Mouse (Mus musculus) regulatory T cell (primary cell): ENCODE results near the gene Grk6.

ENCODE experiments used
- in situ Hi-C: fragments of 300-600 bp; cut with MboI, MseI; formaldehyde crosslinking; loops from one replicate; pipeline ENCODE4 v1.15.1; 2025; ENCODE audit warnings: high pct_unique_total_duplicates

Grk6 gene

GRCm38 (mm10) chr13:55444937-55445315 lies at the start of gene Grk6:
Gene Grk6, plus strand, starts transcription at chr13:55445072.
- in situ Hi-C loops: no loop called here

- in situ Hi-C loops: no loop called here
These were observed 46.8 kb upstream of the Grk6 start, which contains the start of gene Slc34a1 for GRCm38 (mm10) chr13:55398088-55398487. Gene Slc34a1, plus strand, starts transcription at chr13:55398187.

GRCm38 (mm10) chr13:55399300-55400038 lies 45.4 kb upstream of the Grk6 start:
- in situ Hi-C loops: loop anchor here (5.0 kb wide), 1 partner anchor 123 kb away; no protein-coding TSS in a partner anchor

- in situ Hi-C loops: loop anchor here (5.0 kb wide), 1 partner anchor 122 kb away; no protein-coding TSS in a partner anchor
These were observed 44.9 kb upstream of the Grk6 start for GRCm38 (mm10) chr13:55400039-55400346.

- in situ Hi-C loops: loop anchor here (5.0 kb wide), 1 partner anchor 119 kb away; no protein-coding TSS in a partner anchor
These were observed 41.6 kb upstream of the Grk6 start for GRCm38 (mm10) chr13:55403266-55403665.

DNA sequence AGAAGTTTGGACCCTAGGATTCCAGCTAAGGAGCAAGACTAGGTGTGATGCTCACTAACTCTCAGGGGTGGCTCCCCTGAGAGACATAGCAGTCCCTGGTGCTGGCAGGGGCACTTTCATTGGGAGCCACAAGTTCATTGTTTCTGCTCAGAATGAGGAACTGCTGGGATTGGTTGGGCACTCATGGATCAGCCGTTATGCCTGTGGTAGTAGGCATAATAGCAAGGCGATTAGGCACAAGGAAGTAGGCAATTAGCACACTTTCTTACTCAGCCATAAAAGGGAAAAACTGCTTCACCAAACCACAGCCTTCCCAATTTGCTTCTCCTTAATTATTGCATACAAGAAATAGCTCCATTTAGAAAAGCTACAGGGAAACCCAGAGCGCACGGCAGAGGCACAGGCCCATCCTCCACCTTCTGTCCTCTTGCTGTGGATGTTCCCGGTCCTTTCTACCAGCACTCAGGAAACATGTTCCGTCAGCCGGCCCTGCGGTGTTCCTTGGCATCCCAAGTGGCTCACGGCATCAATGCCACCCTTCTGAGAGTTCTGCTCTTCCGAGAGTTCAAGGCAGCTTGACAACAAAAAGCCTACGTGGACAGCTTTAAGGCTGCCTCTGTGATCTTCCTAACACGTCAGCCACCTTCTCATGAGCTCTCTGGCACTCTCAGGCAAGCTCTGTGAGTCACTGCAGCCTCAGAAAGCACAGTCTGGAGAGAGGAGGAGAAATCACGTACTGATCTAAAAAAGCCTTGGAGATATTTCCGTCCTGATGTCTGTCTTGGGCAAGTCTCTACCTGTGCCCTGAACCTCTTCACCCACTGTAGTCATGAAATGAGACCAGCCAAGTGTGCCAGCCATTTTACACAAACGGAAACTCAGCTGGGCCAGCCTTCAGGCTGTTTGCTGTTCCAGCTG lies 40.7 kb upstream of the Grk6 start:
- in situ Hi-C loops: loop anchor here (5.0 kb wide), 1 partner anchor 118 kb away; no protein-coding TSS in a partner anchor

GRCm38 (mm10) chr13:55404853-55405782 lies 39.8 kb upstream of the Grk6 start:
- in situ Hi-C loops: loop anchor here (5.0 kb wide), 1 partner anchor 117 kb away; no protein-coding TSS in a partner anchor

GRCm38 (mm10) chr13:55405783-55406390 lies 39.0 kb upstream of the Grk6 start:
- in situ Hi-C loops: no loop called here

- in situ Hi-C loops: no loop called here
These were observed 37.5 kb upstream of the Grk6 start for GRCm38 (mm10) chr13:55407341-55407740.

- in situ Hi-C loops: no loop called here
These were observed 36.2 kb upstream of the Grk6 start for GRCm38 (mm10) chr13:55408546-55409120.

GRCm38 (mm10) chr13:55411826-55412225 lies 33.0 kb upstream of the Grk6 start:
- in situ Hi-C loops: loop anchor here (5.0 kb wide), 1 partner anchor 65 kb away; no protein-coding TSS in a partner anchor

- in situ Hi-C loops: loop anchor here (5.0 kb wide), 1 partner anchor 65 kb away; no protein-coding TSS in a partner anchor
These were observed 32.1 kb upstream of the Grk6 start for GRCm38 (mm10) chr13:55412643-55413307.

DNA sequence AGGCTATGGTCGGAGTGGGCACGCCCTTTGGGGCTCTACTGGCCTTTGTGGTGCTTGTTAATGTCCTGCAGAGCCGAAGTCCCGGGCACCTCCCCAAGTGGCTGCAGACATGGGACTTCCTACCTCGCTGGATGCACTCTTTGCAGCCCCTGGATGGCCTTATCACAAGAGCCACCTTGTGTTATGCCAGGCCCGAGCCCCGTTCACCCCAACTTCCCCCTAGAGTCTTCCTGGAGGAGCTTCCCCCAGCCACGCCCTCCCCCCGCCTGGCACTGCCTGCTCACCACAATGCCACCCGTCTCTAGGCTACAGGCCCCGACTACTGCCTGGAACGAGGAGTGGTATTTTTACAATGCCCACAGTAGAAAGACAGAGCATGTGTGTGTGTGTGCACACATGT lies 31.5 kb upstream of the Grk6 start:
- in situ Hi-C loops: loop anchor here (5.0 kb wide), 1 partner anchor 64 kb away; no protein-coding TSS in a partner anchor

- in situ Hi-C loops: loop anchor here (5.0 kb wide), 2 partner anchors 42 to 62 kb away; no protein-coding TSS in a partner anchor
These were observed 30.0 kb upstream of the Grk6 start, which contains the start of gene Pfn3 for GRCm38 (mm10) chr13:55414743-55415380. Gene Pfn3, minus strand, starts transcription at chr13:55415232.

- in situ Hi-C loops: loop anchor here (5.0 kb wide), 1 partner anchor 39 kb away; no protein-coding TSS in a partner anchor
These were observed 26.9 kb upstream of the Grk6 start for GRCm38 (mm10) chr13:55418004-55418403.

- in situ Hi-C loops: loop anchor here (5.0 kb wide), 1 partner anchor 38 kb away; no protein-coding TSS in a partner anchor
These were observed 25.7 kb upstream of the Grk6 start for GRCm38 (mm10) chr13:55419142-55419541.

DNA sequence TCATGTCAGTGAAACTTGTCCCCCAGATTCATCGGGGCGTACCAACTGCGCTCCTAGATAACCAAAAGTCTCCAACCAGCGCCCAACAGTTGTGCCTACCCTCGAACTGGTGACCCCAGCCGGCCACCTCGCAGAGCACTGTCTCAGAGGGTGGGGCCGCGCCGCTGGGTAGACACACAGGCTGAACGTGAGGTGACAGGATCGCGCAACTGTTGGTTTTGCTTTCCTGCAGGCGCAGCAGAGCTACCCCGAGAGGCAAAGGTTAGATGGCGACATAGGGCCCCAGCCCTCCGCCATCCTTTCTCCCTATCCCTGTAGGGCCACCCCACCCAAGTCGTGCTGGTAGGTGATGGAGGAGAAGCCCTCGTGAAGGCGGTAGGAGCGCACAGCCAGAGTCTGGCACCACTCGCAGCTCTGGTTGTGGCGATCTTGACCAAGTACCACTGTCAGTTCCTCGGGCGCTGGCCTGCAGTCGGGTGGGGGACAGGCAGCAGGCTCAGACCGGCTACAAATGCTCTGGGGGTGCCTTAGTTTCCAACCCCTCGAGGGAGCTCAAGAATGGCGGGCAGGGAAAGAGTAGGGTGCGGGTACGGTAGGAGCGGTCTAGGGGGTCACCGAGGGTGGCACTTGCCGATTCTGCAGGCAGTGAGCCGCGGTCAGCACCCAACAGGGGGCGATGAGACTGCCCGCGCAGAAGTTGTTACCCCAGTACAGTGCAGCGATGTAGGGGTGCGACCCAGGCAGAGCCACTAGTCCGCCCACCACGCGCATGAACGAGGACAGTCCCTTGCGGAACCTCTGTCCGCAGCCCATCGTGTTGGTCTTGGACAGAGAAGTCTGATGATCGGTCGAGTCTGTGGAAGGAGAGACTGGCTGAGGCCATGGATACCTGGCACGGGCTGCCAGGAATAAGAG lies 24.6 kb upstream of the Grk6 start:
- in situ Hi-C loops: no loop called here
